Mouse (Mus musculus) embryonic facial prominence, embryonic 15.5 days (tissue): ENCODE results near the gene Kcnj2. TPM values are rescaled to one million over a fixed set of nuclear protein-coding genes. Genes with fewer than 3 reads are reported as not detected.

Source experiments
- ATAC-seq: fragments of 200-750 bp; cut with Nextera tagmentation; 2 replicates; pipeline ENCODE4 v1.8.0; 2017; ENCODE audit warnings: low read depth, moderate TSS enrichment; ENCODE audit not compliant: insufficient number of reproducible peaks, low FRiP score, low TSS enrichment
- H3K27ac ChIP-seq: fragments of 300-500 bp; sonication (generic); replicated peaks from 2 replicates; pipeline ENCODE4 v1.5.1; 2015; ENCODE audit warnings: mild to moderate bottlenecking, inconsistent platforms
- H3K27me3 ChIP-seq: fragments of 300-500 bp; sonication (generic); 2 replicates; pipeline ENCODE4 v1.6.1; 2015; ENCODE audit warnings: inconsistent platforms
- H3K36me3 ChIP-seq: fragments of 300-500 bp; sonication (generic); 2 replicates; pipeline ENCODE4 v1.6.1; 2015; ENCODE audit warnings: mild to moderate bottlenecking, inconsistent platforms
- H3K4me1 ChIP-seq: fragments of 300-500 bp; sonication (generic); 2 replicates; pipeline ENCODE4 v1.6.1; 2015; ENCODE audit warnings: inconsistent platforms
- H3K4me2 ChIP-seq: fragments of 300-500 bp; sonication (generic); replicated peaks from 2 replicates; pipeline ENCODE4 v1.6.1; 2015; ENCODE audit warnings: mild to moderate bottlenecking, inconsistent platforms
- H3K4me3 ChIP-seq: fragments of 300-500 bp; sonication (generic); replicated peaks from 2 replicates; pipeline ENCODE4 v1.5.1; 2015; ENCODE audit warnings: mild to moderate bottlenecking, inconsistent platforms
- H3K9ac ChIP-seq: fragments of 300-500 bp; sonication (generic); 2 replicates; pipeline ENCODE4 v1.6.1; 2015; ENCODE audit warnings: inconsistent platforms
- H3K9me3 ChIP-seq: fragments of 300-500 bp; sonication (generic); replicated peaks from 2 replicates; pipeline ENCODE4 v1.6.1; 2016; ENCODE audit warnings: inconsistent platforms
- WGBS: fragments of 180-500 bp; shearing (Covaris S2); methylation state at CpG from one replicate; pipeline ENCODE4 v1.1.7; 2015; 5-methylcytosine and 5-hydroxymethylcytosine counted together
- polyA plus RNA-seq: library from polyadenylated mRNA; unstranded; fragments of >200 nt; fragmentation: Nextera tagmentation; extraction: Ambion mirVana; gene quantifications from 2 replicates; pipeline ENCODE4 v1.2.1, GENCODE M21; 2015

The Kcnj2 gene
- polyA plus RNA-seq, 1 experiment from 2014 or later, result 2.8 TPM

DNA sequence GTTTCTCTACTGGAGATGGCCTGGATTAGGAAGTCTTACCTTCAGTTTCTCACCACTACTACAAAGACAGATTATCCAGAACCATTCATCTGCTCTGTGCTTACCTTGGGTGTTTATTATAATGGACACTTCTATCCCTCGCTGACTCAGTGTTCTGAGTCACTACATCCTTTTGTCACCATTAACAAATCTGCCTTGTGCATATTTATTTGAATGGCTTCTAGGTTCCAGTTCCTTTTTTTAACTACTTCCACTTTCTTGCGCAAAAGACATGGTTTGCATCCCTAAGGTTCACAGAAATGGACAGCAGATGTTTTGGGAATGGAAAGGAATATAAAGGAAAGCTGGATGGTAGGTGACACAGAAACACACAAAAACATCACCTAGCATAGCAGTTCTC lies 27.0 kb downstream of the Kcnj2 start:
- no peaks in the 10 kb centered on the region for H3K36me3 ChIP-seq
- no peak overlapping the region for H3K9ac ChIP-seq
- WGBS, result 74% methylated on average over 2 of the region's 2 CpGs
- no peak for ATAC-seq
- H3K27me3 ChIP-seq, result no peaks in the 10 kb centered on the region
- no peaks in the 10 kb centered on the region for H3K9me3 ChIP-seq
- no peak overlapping the region for H3K4me2 ChIP-seq
- H3K27ac ChIP-seq, result no peak overlapping the region
- H3K4me1 ChIP-seq, result no peaks in the 10 kb centered on the region
- H3K4me3 ChIP-seq, result no peak overlapping the region

- no peaks in the 10 kb centered on the region for H3K4me1 ChIP-seq
- ATAC-seq, result no peak
- H3K4me2 ChIP-seq, result no peak overlapping the region
- no peaks in the 10 kb centered on the region for H3K9me3 ChIP-seq
- no peaks in the 10 kb centered on the region for H3K36me3 ChIP-seq
- H3K27ac ChIP-seq, result no peak overlapping the region
- no peak overlapping the region for H3K9ac ChIP-seq
- no peak overlapping the region for H3K4me3 ChIP-seq
- H3K27me3 ChIP-seq, result no peaks in the 10 kb centered on the region
- 83% methylated on average over 5 of the region's 5 CpGs for WGBS
Observed at GRCm38 (mm10) chr11:111096612-111097011, 30.6 kb downstream of the Kcnj2 start.

GRCm38 (mm10) chr11:111100131-111100530 lies 34.2 kb downstream of the Kcnj2 start:
- no peaks in the 10 kb centered on the region for H3K27me3 ChIP-seq
- H3K4me2 ChIP-seq, result no peak overlapping the region
- H3K27ac ChIP-seq, result no peak overlapping the region
- no peak overlapping the region for H3K9ac ChIP-seq
- no peaks in the 10 kb centered on the region for H3K9me3 ChIP-seq
- H3K4me3 ChIP-seq, result no peak overlapping the region
- no peak for ATAC-seq
- no peaks in the 10 kb centered on the region for H3K36me3 ChIP-seq
- H3K4me1 ChIP-seq, result no peaks in the 10 kb centered on the region
- WGBS, result 86% methylated on average over 2 of the region's 2 CpGs

- Histone ChIP-seq H3K4me2 (no peak overlapping the region), H3K36me3 (no peaks in the 10 kb centered on the region), H3K4me1 (no peaks in the 10 kb centered on the region), H3K4me3 (no peak overlapping the region), H3K9me3 (no peaks in the 10 kb centered on the region), H3K27ac (no peak overlapping the region), H3K9ac (no peak overlapping the region), H3K27me3 (no peaks in the 10 kb centered on the region)
- ATAC-seq, result no peak
- 82% methylated on average over 4 of the region's 4 CpGs for WGBS
Observed at GRCm38 (mm10) chr11:111100651-111101050, 34.7 kb downstream of the Kcnj2 start.

DNA sequence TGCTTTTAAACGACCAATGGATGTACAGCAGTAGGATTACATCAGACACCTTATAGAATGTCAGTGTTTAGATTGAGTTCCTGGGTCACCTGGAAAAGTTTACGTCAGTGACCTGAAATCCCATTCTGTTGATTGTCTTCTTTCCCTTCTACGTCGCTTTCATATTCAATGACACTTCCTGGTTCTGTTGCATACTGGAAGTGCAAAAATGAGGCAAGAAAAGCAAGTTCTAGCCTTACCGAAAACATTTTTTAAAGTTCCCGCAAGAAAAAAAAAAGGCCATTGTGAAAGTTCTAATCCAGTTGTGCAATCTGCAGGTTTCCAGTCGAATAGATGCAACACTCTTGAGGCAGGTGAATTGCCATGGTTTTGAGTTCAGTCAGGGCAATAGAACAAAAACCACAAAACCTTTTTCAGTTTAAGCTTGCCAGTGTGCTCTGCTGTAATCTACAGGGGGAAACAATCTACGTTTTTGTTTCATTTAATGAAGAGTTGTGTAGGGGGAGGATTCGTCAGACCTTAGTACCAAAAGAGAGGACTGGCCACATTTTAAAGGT lies 35.7 kb downstream of the Kcnj2 start:
- H3K4me2 ChIP-seq, result no peak overlapping the region
- H3K27ac ChIP-seq, result no peak overlapping the region
- ATAC-seq, result no peak
- no peak overlapping the region for H3K9ac ChIP-seq
- WGBS, result 74% methylated on average over 9 of the region's 9 CpGs
- no peaks in the 10 kb centered on the region for H3K9me3 ChIP-seq
- no peaks in the 10 kb centered on the region for H3K4me1 ChIP-seq
- no peaks in the 10 kb centered on the region for H3K27me3 ChIP-seq
- no peaks in the 10 kb centered on the region for H3K36me3 ChIP-seq
- no peak overlapping the region for H3K4me3 ChIP-seq

- no peaks in the 10 kb centered on the region for H3K9me3 ChIP-seq
- H3K4me1 ChIP-seq, result no peaks in the 10 kb centered on the region
- no peaks in the 10 kb centered on the region for H3K36me3 ChIP-seq
- no peak for ATAC-seq
- H3K4me2 ChIP-seq, result no peak overlapping the region
- H3K27me3 ChIP-seq, result no peaks in the 10 kb centered on the region
- H3K9ac ChIP-seq, result no peak overlapping the region
- no peak overlapping the region for H3K4me3 ChIP-seq
- no peak overlapping the region for H3K27ac ChIP-seq
- WGBS, result 67% methylated on average over 2 of the region's 2 CpGs
Observed at GRCm38 (mm10) chr11:111104422-111104821, 38.5 kb downstream of the Kcnj2 start.

DNA sequence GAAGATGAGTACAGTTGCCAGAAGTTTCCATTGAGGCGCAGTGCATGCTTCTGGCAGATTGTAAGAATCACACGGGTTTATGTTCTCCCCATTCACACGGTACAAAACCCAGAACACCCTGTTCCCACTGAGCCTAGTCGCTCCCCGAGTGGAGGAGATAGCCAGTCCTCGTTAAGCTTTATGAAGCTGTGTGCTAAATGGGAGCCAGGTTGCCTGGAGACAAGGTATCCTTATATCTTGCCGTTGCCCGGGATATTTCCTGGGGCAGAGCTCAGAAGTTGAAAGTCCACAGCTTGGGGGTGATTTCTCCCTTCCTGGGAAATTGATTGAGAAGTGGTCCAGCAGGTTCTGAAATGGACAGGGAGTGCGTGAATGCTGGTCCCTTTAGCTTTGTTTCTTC lies 42.2 kb downstream of the Kcnj2 start:
- no peak for ATAC-seq
- 63% methylated on average over 9 of the region's 9 CpGs for WGBS
- Histone ChIP-seq H3K27me3 (no peaks in the 10 kb centered on the region), H3K27ac (no peak overlapping the region), H3K36me3 (no peaks in the 10 kb centered on the region), H3K9me3 (no peaks in the 10 kb centered on the region), H3K9ac (no peak overlapping the region), H3K4me2 (no peak overlapping the region), H3K4me3 (no peak overlapping the region), H3K4me1 (no peaks in the 10 kb centered on the region)

- ATAC-seq, result no peak
- WGBS, result 70% methylated on average over 9 of the region's 9 CpGs
- Histone ChIP-seq H3K27ac (no peak overlapping the region), H3K4me2 (no peak overlapping the region), H3K4me1 (no peaks in the 10 kb centered on the region), H3K9ac (no peak overlapping the region), H3K36me3 (no peaks in the 10 kb centered on the region), H3K9me3 (no peaks in the 10 kb centered on the region), H3K27me3 (no peaks in the 10 kb centered on the region), H3K4me3 (no peak overlapping the region)
Observed at GRCm38 (mm10) chr11:111121514-111121913, 55.5 kb downstream of the Kcnj2 start.

DNA sequence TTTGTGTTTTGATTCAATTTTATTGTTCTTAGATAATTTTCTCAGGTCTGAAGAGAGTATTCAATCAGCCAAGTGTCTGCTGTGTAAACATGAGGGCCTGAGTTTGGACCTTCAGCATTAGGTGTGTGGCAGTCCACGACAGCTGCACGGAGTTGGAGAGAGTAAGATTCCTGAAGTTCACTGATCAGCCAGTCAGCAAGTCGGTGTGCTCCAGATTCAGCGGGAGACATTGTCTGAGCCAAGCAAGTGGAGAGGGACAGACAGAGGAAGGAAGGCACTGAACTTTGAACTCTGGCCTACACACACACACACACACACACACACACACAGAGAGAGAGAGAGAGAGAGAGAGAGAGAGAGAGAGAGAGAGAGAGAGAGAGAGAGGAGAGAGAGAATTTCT lies 57.4 kb downstream of the Kcnj2 start:
- Histone ChIP-seq H3K9me3 (no peaks in the 10 kb centered on the region), H3K9ac (no peak overlapping the region), H3K4me2 (no peak overlapping the region), H3K27ac (no peak overlapping the region), H3K36me3 (no peaks in the 10 kb centered on the region), H3K27me3 (no peaks in the 10 kb centered on the region), H3K4me1 (no peaks in the 10 kb centered on the region), H3K4me3 (no peak overlapping the region)
- WGBS, result 49% methylated on average over 4 of the region's 4 CpGs
- ATAC-seq, result no peak

DNA sequence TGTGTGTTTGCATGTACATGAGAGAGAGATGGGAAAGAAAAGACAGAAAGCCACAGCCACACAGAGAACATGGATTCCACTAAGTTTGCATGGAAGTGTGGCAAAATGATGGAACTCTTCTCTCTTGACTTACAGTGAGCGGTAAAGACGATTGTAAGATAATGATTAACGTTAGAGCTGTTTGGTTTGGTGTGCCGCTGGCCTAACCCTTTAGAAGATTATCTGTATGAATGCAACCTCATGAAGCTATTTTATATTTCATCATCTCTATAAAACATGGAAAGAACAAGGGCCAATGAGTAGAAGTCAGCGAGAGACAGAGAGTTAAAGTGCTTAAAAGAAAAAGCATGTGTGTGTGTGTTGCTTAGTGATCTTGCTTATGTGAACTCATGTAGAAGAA lies 60.0 kb downstream of the Kcnj2 start:
- Histone ChIP-seq H3K4me3 (no peak overlapping the region), H3K9ac (no peak overlapping the region), H3K4me2 (no peak overlapping the region), H3K27me3 (no peaks in the 10 kb centered on the region), H3K27ac (no peak overlapping the region), H3K4me1 (no peaks in the 10 kb centered on the region), H3K36me3 (no peaks in the 10 kb centered on the region), H3K9me3 (no peaks in the 10 kb centered on the region)
- 85% methylated on average over 5 of the region's 5 CpGs for WGBS
- ATAC-seq, result no peak
